Mouse (Mus musculus): ENCODE results near the gene Hes1.
A peak's percentile ranks its signal among the peaks of the same experiment; 100 is the strongest.

The Hes1 gene

DNA sequence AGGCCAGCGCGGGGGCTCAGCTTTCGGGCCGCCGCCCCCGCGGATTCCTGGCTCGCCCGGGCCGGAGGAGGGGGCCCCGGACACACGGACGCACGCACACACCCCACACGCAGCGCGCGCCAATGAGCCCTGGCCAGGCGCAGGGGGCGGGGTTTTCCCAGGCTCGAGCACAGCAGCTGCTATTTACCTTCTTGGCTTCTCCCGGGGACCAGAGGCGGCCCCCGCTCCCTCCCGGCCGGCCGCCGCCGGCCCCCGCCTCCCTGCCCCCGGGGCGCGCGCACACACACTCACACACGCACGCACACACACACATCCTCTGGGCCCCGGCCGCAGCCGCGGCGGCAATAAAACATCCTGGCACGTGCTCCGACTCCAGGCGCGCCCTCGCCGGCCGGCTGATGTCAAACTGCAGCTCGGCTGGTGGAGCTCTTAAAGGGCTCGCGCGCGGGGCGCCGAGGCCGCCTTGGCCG, at the start of gene Hes1:
Gene Hes1 (plus strand): TSS at position 401 of the 470 bp plus-strand sequence.
- DNase-seq = peak; percentile 96

DNA sequence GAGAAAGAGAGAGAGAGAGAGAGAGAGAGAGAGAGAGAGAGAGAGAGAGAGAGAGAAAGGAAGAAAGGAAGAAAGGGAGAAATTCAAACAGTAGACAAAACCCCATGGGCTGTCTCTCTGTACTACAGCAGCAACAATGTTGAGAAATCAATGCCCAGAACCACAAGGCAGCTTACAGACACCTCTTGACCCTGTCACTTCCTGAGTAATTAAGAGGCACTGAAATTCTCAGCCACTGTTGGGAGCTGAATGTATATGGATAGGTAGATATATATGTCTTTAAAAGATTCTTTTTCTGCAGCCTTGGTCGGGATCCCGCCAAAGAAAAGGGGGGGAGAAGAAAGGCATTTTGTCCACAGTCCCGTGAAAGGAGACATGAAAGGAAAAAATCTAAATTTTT, 48.1 kb upstream of the Hes1 start:
- DNase-seq = no peak

DNA sequence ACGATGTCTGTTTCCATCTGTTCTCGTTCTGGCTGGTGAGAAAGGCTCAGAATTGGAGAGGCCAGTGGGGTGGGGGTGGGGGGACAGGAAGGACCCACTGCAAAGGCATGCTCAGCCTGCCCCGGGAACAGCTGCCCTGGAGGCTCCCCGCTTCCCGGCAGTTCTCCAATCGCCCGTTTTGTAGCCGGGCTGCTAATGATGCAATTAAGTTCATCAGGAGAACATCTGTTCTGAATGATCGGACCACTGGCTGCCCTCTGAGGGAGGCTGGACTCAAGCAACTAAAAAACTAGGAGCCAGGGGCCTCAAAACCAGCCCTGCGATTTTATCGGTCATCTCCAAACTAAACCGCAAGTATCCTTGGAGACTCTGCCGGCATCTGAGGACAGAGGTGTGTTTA, 44.1 kb upstream of the Hes1 start:
- no peak for DNase-seq

DNA sequence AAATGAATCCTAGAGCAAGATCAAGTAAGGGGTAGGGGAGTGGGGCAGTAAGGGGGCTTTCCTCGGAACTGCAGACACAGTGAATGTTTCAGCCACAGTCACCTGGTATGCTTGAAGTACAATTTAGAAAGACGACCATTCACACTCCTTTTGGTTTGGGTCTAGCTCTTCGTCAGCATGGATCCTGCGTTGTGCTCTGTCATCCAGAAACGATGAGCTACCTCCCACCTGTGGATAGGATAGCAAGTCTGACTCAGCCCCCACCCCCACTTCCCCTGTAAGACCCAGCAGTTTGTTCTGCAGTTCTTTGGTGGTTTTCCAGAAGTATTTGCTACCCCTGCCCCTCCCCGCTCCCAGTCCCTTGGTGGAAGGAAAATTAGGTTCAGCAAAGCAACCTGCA, 41.8 kb upstream of the Hes1 start:
- no peak for DNase-seq

DNA sequence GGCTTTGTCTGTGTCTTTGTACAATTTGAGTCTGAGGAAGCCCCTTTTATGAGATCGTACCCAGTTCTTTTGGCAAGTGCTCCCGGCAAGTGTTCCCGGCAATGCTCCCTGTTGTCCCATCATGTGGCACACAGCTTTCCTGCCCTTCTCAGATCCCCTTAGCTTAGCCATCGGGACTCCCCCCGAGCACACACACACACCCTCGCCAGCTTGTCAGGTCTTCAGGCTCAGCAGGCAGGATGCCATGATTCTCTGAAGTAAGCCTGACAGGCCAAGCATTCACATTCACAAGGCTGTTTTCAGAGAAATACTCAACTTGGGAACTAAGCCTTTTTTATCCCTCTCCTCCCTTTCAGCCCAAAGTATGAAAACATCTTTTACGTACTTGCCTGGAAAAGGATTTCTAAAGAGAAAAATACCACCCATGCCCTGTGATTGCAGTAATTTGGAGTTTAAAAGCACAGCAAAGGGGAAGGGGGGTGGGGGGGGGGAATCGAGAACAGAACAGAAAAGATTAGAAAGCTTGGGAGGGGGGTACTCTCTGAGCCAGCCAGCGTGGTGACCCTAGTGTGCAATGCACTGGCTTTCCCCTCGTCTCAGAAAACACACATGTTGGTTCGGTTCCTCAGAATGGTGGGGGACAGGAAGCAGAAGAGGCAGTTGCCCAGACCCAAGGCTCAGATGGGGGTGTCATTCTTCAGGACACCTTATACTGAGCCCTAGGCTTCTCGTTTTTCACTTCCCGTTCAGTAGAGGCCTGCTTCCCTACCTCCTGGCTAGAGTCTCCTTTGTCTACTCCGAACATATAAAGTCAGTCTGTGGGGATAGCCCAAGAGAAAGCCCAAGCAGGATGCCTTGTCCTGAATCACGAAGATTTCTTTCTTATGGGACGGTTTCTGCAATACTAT, 41.0 kb upstream of the Hes1 start:
- DNase-seq = no peak

DNA sequence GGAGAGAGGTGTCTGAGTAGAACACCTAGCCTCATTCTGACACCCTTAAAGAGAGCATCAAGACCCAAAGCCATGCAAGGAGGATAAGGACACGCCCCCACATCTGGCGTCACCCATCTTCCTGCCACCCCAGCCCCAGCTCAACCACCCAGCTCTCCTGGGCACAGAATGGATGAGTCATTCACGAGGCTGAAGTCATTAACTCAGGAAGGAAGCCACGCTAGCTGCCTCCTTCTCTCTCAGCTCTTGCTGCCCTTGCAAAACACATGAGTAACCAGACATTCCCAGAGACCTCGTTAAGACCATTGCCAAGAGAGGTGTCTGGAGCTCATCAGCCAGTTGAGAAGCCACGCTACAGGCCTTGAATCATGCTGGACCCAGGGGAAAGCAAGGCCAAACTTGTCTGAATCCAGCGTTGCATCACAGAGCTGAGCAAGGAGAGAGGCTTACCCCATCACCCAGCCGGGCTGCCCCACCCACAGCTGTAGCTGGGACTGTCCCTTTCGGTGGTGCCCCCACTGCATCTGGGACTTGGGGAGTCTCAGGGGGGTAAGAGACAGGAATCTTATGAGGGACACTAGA, 39.4 kb upstream of the Hes1 start:
- DNase-seq = no peak

DNA sequence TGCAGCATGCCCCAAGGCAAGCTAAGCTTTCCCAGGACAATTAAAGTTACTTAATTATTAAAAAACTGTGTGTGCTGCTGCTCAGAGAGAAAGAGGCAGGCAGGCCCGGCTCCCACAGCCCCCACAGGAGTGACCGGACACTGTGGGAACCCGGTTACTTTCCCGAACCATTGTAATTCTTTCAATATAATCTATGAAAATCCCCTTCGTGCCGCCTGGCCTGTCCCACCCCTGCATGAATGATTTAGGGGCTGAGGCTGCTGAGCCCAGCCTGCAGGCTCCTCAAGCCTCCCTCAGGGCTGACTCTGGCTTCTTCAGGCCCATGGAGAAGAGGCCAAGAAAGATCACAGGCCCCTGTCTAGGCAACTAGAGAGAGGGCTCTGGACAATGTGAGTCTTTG, 36.0 kb upstream of the Hes1 start:
- no peak for DNase-seq

DNA sequence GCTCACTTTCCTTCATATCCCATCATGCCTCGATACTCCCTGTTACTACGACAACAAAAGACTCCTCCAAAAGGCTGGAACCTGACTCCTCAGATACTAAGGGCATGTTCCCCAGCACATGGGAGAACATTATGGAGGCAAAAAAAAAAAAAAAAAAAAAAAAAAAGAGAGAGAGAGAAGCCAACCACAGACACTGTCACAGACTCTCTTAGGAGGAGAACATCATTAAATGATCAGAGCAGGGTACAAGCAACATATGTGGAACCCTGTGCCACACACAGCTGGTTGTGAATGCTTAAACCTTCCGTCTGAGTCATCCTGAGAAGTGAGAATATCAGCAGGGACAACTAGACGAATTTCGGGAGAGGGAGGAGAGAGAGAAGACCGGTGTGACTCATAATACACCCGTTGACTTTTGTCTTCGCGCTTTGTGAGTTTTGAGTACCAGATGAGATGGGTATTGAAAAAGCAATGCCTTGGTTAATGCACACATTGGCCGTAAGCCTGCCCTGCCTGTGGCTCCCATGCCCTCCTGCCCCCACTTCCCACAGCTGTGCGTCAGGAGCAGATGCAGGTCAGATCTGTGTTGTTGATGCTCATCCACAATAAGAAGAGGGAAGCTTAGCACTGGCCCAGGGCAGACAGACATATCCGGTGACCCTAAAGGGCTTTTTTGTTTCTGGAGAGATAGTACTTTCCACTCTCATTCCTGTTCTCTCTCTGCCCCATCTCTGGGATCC, 34.8 kb upstream of the Hes1 start:
- DNase-seq = no peak

DNA sequence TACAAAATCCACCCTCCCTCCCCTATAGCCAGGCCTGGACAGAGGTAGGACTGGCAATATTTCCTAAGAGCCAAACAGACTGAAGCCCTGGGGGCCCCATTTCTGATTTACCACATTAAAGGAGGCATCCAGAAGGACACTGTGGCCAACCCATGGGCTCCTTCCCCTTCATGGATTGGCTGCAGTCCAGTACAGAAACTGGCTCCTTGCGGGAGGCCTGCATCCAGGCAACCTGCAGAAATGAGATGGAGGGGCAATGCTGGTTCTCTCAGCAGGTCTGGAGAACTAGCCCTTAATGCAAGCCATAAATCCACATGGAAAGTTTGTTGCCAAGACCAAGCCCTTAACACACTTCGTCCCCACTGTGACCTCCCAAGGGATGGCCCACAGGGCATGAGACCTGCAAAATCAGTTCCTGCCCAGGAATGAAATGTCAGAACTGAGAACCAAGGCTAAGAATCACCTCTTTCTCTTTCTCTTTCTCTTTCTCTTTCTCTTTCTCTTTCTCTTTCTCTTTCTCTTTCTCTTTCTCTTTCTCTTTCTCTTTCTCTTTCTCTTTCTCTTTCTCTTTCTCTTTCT, 31.8 kb upstream of the Hes1 start:
- no peak for DNase-seq

DNA sequence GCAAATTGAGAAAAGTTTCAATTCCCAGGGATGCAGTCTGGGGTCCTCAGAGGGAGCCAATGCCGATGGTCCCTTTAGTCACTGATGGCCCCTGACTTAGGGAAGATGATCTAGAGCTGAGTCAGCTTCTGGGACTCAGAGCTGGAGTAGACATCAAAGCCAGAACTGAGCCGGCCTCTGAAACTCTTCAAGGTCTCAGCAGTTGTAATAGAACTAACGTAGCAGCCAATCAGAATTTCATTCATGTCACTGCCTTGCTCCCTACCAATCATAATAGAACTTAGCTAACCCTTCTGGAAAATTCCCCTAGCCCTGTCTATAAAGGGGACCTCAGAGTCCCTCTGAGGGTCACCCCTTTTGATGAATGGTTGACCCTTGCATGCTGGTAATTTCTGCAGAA, 30.8 kb upstream of the Hes1 start:
- DNase-seq = no peak

DNA sequence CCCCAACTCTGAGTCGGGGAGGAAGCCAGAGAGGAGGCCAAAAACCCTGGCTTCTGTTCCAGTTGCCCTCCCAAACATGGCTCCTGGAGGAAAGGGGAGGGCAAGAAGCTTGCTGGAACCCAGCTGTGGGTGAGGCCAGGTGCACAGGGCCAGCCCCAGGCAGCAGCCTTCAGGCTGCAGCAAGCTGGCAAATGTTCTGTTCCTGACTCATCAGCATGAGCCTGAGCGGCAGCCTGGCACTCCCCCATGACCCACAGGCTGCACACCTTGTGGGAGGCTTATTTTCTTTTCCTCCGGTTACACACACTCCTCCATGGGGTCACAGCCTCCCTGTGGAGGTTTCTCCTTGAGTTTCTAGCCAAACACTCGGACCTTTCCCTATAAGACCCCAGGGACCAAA, 30.2 kb upstream of the Hes1 start:
- DNase-seq = no peak

DNA sequence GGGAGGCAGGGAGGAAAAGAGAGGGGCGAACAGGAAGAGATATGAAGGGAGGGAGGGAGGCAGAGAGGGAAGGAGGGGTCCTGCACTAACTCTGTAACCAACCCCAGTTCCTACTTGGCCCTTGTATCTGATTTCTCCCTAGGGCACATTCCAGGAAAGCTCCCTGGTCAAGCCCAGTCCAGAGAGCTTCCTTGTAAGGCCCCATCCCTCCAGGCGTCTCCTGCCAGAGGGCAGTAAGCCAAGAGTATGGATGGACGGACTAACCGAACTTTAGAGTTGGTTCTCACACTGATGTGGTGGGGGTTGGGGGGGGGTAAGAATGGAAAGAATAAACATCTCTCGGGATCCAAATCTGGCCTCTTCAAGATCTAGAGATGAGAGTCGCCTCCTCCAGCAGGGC, 29.7 kb upstream of the Hes1 start:
- peak; percentile 63 for DNase-seq

DNA sequence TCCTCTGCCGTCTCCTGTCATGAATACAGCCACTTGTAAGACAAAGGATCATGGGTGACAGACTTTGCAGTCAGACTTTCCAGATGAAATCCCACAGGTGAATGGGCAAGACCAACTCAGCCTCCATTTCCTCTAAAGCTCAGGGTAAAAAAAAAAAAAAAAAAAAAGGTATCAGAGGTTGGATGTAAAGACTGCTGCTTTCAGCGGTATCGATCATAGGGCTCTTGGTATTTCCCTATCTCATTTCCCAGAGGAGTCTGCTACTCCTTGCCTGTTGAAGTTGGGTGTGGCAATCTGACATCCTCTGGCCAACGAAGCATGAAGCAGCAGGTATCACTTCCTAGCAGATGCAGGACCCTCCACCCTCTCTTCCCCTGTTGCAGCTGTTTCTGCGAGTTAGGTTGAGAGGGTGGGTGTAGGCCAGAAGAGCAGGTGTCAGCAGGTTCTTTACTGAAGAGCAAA, 29.2 kb upstream of the Hes1 start:
- DNase-seq = no peak

DNA sequence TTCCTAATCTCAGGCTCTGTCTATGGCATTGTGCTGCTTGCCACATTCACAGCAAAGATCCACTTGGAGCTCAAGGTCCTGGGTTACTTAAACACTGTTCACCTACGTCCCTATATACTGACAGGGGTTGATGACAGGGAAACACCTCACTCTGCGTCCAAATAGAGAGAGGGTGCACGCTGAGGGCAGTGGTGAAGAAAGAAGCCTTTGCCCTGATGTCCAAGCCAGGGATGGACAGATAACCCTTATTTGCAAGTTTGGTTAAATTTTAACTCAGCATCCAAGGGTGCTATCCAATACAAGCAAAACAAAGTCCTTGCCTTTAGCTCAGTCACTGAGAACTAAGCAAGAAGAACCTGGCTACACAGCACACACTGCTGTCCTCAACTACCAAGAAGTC, 28.1 kb upstream of the Hes1 start:
- DNase-seq = peak; percentile 79

DNA sequence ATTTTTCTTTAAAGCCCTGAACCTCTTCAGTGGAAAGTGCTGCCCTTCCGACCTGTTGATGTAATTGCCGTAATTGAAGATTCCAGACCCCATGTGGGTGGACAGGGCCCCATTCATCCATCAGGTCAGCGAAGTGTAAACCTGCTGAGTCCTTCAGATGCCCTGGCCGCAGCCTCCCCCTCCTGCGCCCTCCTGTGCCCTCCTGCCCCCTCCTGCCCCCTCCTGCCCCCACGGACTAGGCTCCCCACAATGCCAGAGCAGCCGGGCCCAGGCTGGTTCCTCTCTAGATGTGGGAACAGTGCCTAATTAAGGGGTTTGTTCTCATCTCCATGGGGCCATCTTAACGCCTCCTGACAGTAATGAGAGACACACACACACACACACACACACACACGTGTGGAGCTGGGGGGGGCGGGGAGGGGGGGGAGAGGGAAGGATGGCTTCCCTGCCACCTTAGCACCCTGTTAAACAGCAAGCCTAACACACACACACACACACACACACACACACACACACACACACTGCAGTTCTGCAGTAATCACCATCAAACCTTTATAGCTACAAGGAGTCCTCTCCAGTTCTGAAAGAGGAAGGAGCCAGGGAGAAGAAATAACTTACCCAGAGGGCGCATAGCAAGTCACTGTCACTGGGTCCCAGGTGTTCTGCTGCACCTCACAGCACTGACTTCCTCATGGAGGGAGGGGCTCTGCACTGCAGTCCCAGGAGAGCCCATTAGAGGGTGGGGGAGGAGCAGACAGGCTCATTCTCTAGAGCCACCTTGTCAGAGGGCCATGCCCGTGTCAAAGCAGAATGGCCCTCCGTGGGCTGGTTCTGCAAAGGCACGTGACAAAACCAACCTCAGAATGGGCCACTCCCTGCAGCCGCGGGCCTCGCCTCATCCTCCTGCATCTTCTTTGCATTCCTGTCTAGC, 25.3 kb upstream of the Hes1 start:
- DNase-seq = no peak

DNA sequence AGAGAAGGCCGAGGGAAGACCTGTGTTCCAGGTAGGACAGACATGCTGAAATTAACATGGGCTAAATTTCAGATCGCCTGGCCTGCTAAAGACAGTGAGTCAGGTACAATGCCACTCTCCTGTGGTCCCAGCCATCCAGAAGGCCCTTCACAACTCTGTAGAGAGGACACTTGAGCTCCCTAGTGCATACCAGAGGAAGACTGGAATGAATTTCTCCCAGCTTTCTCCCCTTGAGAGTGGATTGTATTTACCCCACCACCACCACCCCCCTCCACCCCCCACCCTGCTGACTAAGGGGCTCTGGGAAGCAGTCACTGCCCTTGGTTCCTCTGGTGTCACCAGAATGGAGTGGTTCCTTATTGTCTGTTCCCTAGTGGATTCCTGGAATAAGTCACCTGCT, 24.3 kb upstream of the Hes1 start:
- no peak for DNase-seq

DNA sequence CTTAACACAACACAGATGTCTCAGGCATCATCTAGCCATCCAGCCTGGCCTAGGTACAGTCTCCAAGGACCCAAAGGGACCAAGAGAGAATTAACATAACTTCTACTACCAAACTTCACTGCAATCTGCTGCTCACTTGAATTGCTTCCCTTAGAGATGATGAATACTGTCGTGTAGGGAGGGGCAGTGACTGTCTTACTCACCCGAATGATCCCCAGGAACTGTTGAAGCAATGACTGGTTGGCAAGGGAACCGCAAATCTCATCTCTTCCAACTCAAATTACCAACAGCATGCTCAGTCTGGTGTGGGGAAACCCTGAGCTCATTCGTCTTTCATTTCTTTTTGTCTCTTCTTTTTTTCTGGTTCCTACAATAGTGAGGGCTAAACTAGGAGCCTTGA, 21.3 kb upstream of the Hes1 start:
- DNase-seq = no peak

DNA sequence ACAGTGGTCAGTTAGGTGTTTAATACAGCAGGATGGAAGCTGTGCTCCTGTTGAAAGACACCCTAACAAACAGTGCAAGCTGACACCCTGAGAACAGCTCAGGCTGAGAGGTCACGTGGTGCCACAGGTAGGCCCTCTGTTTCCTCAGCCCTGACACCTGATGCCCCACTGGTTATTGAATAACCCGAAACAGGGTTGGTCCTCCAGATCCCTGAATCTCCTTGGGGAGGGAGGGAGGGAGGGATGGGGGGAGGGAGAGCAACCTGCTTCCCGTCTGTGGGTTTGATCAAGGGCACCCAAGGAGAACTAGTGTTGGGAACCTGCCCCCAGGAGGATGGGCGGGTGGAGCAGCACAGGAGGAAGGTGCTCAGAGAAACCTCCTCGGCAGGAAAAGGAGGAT, 18.6 kb upstream of the Hes1 start:
- peak; percentile 93 for DNase-seq

DNA sequence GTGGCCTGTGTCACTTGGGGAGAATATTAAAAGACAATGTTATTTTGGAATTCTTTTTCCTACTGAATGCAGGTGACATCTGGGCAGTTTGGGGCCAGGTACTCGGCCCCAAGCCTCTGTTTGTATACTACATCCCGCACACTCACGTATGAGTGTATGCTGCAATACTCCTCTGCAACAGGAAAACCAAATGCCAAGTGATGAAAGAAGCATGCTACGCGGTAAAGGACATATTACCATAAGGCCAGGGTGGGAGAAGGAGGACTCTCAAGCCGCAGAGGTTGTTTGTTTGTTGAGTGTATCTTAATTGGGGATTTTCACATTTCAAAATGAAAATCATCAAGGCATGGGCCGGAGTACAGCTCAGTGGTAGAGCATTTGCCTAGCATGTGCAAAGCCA, 17.2 kb upstream of the Hes1 start:
- no peak for DNase-seq

DNA sequence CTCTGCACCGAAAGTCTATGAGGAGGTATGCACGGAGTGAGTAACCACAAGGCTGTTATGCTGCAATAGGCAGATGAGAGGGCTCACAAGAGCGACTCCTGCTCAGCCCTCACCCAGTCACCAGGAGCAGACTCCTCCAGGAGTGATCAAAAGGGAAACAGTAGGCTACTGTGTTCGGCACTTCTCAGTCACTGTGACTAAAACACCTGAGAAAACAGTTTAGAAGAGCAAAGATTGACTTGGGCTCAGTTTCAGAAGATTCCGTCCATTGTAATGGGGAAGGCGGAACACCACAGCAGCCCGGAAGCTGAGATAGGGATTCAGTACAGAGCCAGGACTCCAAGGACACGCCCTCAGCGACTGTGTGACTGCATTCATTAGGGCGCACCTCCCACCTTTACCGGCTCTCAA, 16.8 kb upstream of the Hes1 start:
- no peak for DNase-seq

DNA sequence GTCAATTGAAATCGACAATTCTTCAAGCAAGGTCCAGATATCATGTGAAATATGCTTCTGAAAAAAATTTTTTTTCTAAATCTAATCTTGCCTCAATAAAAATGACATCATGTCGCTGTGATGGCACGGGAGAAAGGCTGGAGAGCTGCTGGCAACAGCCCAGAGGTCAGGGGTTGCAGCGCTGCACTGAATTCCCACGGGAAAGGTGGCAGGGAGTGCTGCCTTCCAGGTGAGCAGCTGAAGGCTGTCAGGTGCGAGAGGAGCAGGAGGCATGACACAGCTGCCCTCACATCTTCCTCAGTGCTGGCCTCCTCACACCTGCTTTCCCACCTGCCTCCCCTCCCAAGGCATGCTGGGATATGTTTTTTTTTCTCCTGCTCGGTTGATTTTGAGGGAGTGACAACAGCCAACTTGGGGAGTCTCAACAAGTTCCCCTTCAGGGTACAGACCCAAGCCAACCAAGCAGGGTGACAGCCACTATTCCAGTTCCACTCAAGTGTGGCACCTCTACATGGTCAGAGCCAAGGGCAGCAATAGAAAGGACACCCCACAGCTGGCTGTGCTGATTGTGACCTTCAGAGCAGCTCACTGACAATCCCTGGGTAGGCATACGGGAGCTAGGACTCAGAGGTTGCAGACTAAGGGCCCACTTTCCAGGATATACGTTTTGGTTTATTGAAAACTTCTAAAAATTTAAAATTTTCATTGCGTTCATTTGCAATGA, 13.3 kb upstream of the Hes1 start:
- peak; percentile 65 for DNase-seq

DNA sequence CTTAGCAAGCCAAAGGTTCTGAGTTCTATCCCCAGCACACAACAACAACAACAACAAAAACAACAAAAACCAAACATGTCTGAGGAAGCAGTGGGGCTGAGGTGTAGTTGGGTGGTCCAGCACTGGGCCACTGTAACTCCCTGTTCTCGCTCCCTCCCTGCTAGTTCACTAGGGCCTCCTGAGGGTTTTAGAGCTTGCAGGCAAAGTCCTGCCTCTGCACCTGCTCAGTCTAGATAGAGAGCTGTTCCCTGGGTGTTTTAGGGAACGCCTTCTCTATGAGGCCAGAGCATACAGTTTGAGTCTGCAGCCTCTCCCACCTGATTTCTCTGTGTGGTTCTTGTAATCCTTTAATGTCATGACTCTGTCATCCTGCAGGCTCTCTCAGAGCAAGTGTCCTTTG, 11.9 kb upstream of the Hes1 start:
- no peak for DNase-seq

Data from kidney, adult 9 months (tissue).